Mouse (Mus musculus): ENCODE data around the gene Acsf3.

DNA sequence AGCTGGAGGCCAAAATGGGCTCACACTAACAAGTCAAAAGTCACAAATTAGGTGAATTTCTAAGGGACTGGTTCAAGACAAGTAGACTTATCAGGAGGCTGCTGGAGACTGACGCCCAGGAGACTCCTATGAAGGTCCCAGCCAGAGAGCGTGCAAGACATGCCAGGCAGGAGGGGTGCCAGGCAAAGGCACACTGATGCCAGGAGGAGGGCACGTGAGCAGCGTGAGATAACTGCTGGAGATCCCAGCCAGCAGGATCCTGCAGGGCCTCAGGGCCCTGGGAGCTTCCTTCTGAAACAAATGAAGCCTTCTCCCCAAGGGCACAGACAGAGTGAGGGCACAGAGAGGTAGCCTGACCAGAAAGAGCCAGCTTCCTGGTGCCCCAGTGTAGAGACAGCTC, 32.6 kb downstream of the Acsf3 start:
- TF ChIP-seq CTCF (IDR thresholded peaks at IDR 0.05; ENCODE audit: extremely low read depth, insufficient read length, insufficient replicate concordance, low read depth, low read length) (no peak), POLR2A (IDR thresholded peaks at IDR 0.05; ENCODE audit: low read depth, low read length) (no peak)
